Mouse (Mus musculus) intestine, postnatal 0 days (tissue): ENCODE results near the gene Sdc1. TPM values are rescaled to one million over a fixed set of nuclear protein-coding genes. Genes with fewer than 3 reads are reported as not detected.

Source experiments
- ATAC-seq: fragments of 200-750 bp; cut with Nextera tagmentation; 2 replicates; pipeline ENCODE4 v1.8.0; 2017; ENCODE audit warnings: mild to moderate bottlenecking, moderate TSS enrichment, moderate library complexity
- H3K27ac ChIP-seq: fragments of 300-500 bp; sonication (generic); 2 replicates; pipeline ENCODE4 v1.5.1; 2014; ENCODE audit warnings: mild to moderate bottlenecking, low read depth, low read length, moderate library complexity
- H3K27me3 ChIP-seq: fragments of 300-500 bp; sonication (generic); replicated peaks from 2 replicates; pipeline ENCODE4 v1.6.1; 2014; ENCODE audit warnings: low read length, mixed read lengths; ENCODE audit not compliant: control insufficient read depth, insufficient read depth
- H3K36me3 ChIP-seq: fragments of 300-500 bp; sonication (generic); 2 replicates; pipeline ENCODE4 v1.6.1; 2014; ENCODE audit warnings: mild to moderate bottlenecking, moderate library complexity; ENCODE audit not compliant: control insufficient read depth, insufficient read depth
- H3K4me1 ChIP-seq: fragments of 300-500 bp; sonication (generic); replicated peaks from 2 replicates; pipeline ENCODE4 v1.6.1; 2014; ENCODE audit warnings: antibody characterized with exemption, low read length, mixed read lengths; ENCODE audit not compliant: control insufficient read depth, insufficient read depth
- H3K4me2 ChIP-seq: fragments of 300-500 bp; sonication (generic); replicated peaks from 2 replicates; pipeline ENCODE4 v1.6.1; 2014; ENCODE audit warnings: low read depth, mild to moderate bottlenecking, moderate library complexity
- H3K4me3 ChIP-seq: fragments of 300-500 bp; sonication (generic); 2 replicates; pipeline ENCODE4 v1.5.1; 2014; ENCODE audit warnings: low read depth, low read length
- H3K9ac ChIP-seq: fragments of 300-500 bp; sonication (generic); 2 replicates; pipeline ENCODE4 v1.6.1; 2014; ENCODE audit warnings: mild to moderate bottlenecking, low read depth, low read length
- H3K9me3 ChIP-seq: fragments of 300-500 bp; sonication (generic); 2 replicates; pipeline ENCODE4 v1.6.1; 2016; ENCODE audit warnings: mixed run types; ENCODE audit not compliant: control insufficient read depth
- CTCF ChIP-seq: sonication (generic); IDR thresholded peaks from 2 replicates; pipeline ENCODE4 v1.5.1; 2016; ENCODE audit warnings: low read depth, mild to moderate bottlenecking, control low read depth, antibody characterized with exemption, moderate library complexity
- WGBS: fragments of 180-500 bp; shearing (Covaris S2); extraction: QIAGEN DNeasy Blood & Tissue Kit; methylation state at CpG from one replicate; pipeline ENCODE4 v1.1.7; 2014; 5-methylcytosine and 5-hydroxymethylcytosine counted together
- polyA plus RNA-seq: library from polyadenylated mRNA; unstranded; fragments of >200 nt; fragmentation: Nextera tagmentation; extraction: Ambion mirVana; gene quantifications from 2 replicates; pipeline ENCODE4 v1.2.1, GENCODE M21; 2015

Gene Sdc1
- polyA plus RNA-seq, 1 experiment from 2014 or later = 43.4 TPM

- Histone ChIP-seq H3K27ac (no peak overlapping the region), H3K27me3 (no peaks in the 10 kb centered on the region), H3K4me2 (no peak overlapping the region), H3K9ac (no peak overlapping the region), H3K36me3 (no peaks in the 10 kb centered on the region), H3K9me3 (no peaks in the 10 kb centered on the region), H3K4me1 (no peaks in the 10 kb centered on the region), H3K4me3 (no peak overlapping the region)
- no peak for ATAC-seq
- 93% methylated on average over 9 of the region's 9 CpGs for WGBS
- no peak for TF ChIP-seq CTCF
These were observed 56.0 kb downstream of the Sdc1 start for GRCm38 (mm10) chr12:8827014-8827715.

- Histone ChIP-seq H3K27me3 (no peaks in the 10 kb centered on the region), H3K9me3 (no peaks in the 10 kb centered on the region), H3K4me2 (no peak overlapping the region), H3K9ac (no peak overlapping the region), H3K27ac (no peak overlapping the region), H3K36me3 (no peaks in the 10 kb centered on the region), H3K4me3 (no peak overlapping the region), H3K4me1 (no peaks in the 10 kb centered on the region)
- WGBS = 62% methylated on average over 13 of the region's 13 CpGs
- no peak for TF ChIP-seq CTCF
- no peak for ATAC-seq
These were observed 58.0 kb downstream of the Sdc1 start for GRCm38 (mm10) chr12:8829032-8829660.

GRCm38 (mm10) chr12:8829661-8830040 is 58.5 kb downstream of the Sdc1 start:
- Histone ChIP-seq H3K4me2 (no peak overlapping the region), H3K27me3 (no peaks in the 10 kb centered on the region), H3K36me3 (no peaks in the 10 kb centered on the region), H3K4me3 (no peak overlapping the region), H3K9ac (no peak overlapping the region), H3K9me3 (no peaks in the 10 kb centered on the region), H3K27ac (no peak overlapping the region), H3K4me1 (no peaks in the 10 kb centered on the region)
- WGBS = 64% methylated on average over 5 of the region's 5 CpGs
- no peak for TF ChIP-seq CTCF
- peak; percentile 57 for ATAC-seq

GRCm38 (mm10) chr12:8830967-8831635 is 60.0 kb downstream of the Sdc1 start:
- 78% methylated on average over 6 of the region's 6 CpGs for WGBS

GRCm38 (mm10) chr12:8831710-8832109 is 60.6 kb downstream of the Sdc1 start:
- Histone ChIP-seq H3K9me3 (no peaks in the 10 kb centered on the region), H3K36me3 (no peaks in the 10 kb centered on the region), H3K4me1 (no peaks in the 10 kb centered on the region), H3K4me3 (no peak overlapping the region), H3K27me3 (no peaks in the 10 kb centered on the region), H3K9ac (no peak overlapping the region), H3K27ac (no peak overlapping the region), H3K4me2 (no peak overlapping the region)
- no peak for TF ChIP-seq CTCF
- 85% methylated on average over 6 of the region's 6 CpGs for WGBS
- ATAC-seq = no peak

More at GRCm38 (mm10) chr12:8830967-8831635, 60.0 kb downstream of the Sdc1 start:
- Histone ChIP-seq H3K27ac (no peak overlapping the region), H3K36me3 (no peaks in the 10 kb centered on the region), H3K4me2 (no peak overlapping the region), H3K4me1 (no peaks in the 10 kb centered on the region), H3K9ac (no peak overlapping the region), H3K4me3 (no peak overlapping the region), H3K27me3 (no peaks in the 10 kb centered on the region), H3K9me3 (no peaks in the 10 kb centered on the region)
- TF ChIP-seq CTCF = no peak
- ATAC-seq = no peak

GRCm38 (mm10) chr12:8840782-8841325 is 69.7 kb downstream of the Sdc1 start:
- ATAC-seq = no peak

More at GRCm38 (mm10) chr12:8840782-8841325, 69.7 kb downstream of the Sdc1 start:
- H3K36me3 ChIP-seq = no peaks in the 10 kb centered on the region
- H3K4me2 ChIP-seq = no peak overlapping the region
- H3K9me3 ChIP-seq = no peaks in the 10 kb centered on the region
- H3K4me1 ChIP-seq = no peaks in the 10 kb centered on the region
- no peak overlapping the region for H3K9ac ChIP-seq
- no peak overlapping the region for H3K27ac ChIP-seq
- 77% methylated on average over 7 of the region's 7 CpGs for WGBS
- H3K27me3 ChIP-seq = no peaks in the 10 kb centered on the region
- no peak for TF ChIP-seq CTCF
- no peak overlapping the region for H3K4me3 ChIP-seq
